Mouse (Mus musculus): ENCODE results near the gene Hoxb7. TPM values are rescaled to one million over a fixed set of nuclear protein-coding genes. Genes with fewer than 3 reads are reported as not detected.
A peak's percentile ranks its signal among the peaks of the same experiment; 100 is the strongest.

The Hoxb7 gene
- polyA plus RNA-seq, 1 experiment from 2014 or later: 3.3 TPM

- peaks cover 97% of the 10 kb centered on the region for H3K27me3 ChIP-seq
- H3K4me1 ChIP-seq: peaks cover 3% of the 10 kb centered on the region; the same call in 1 of the 2 replicates
- H3K9me3 ChIP-seq: no peaks in the 10 kb centered on the region
- H3K36me3 ChIP-seq: no peaks in the 10 kb centered on the region
- no peak for ATAC-seq (ENCODE audit: insufficient number of reproducible peaks, low FRiP score, low TSS enrichment, low read depth)
- no peak overlapping the region for H3K4me3 ChIP-seq
- 21% methylated on average over 12 of the region's 12 CpGs for WGBS
- no peak overlapping the region for H3K9ac ChIP-seq
- no peak overlapping the region for H3K4me2 ChIP-seq
- H3K27ac ChIP-seq: no peak overlapping the region
These were observed 40.3 kb downstream of the Hoxb7 start for GRCm38 (mm10) chr11:96326705-96327104.

GRCm38 (mm10) chr11:96327122-96327521 is 40.7 kb downstream of the Hoxb7 start:
- no peaks in the 10 kb centered on the region for H3K36me3 ChIP-seq
- no peak overlapping the region for H3K4me3 ChIP-seq
- ATAC-seq (ENCODE audit: insufficient number of reproducible peaks, low FRiP score, low TSS enrichment, low read depth): no peak
- H3K27me3 ChIP-seq: peaks cover 97% of the 10 kb centered on the region
- H3K9me3 ChIP-seq: no peaks in the 10 kb centered on the region
- 25% methylated on average over 7 of the region's 7 CpGs for WGBS
- H3K9ac ChIP-seq: no peak overlapping the region
- peaks cover 3% of the 10 kb centered on the region; the same call in 1 of the 2 replicates for H3K4me1 ChIP-seq
- H3K4me2 ChIP-seq: no peak overlapping the region
- no peak overlapping the region for H3K27ac ChIP-seq

- WGBS: 29% methylated on average over 5 of the region's 5 CpGs
- no peak overlapping the region for H3K4me3 ChIP-seq
These were observed 41.3 kb downstream of the Hoxb7 start for GRCm38 (mm10) chr11:96327750-96328149.

GRCm38 (mm10) chr11:96328605-96329004 is 42.2 kb downstream of the Hoxb7 start:
- Histone ChIP-seq H3K27me3 (peaks cover 97% of the 10 kb centered on the region), H3K27ac (no peak overlapping the region), H3K9ac (no peak overlapping the region), H3K36me3 (no peaks in the 10 kb centered on the region), H3K4me2 (no peak overlapping the region), H3K9me3 (no peaks in the 10 kb centered on the region), H3K4me1 (peaks cover 11% of the 10 kb centered on the region), H3K4me3 (no peak overlapping the region)
- 16% methylated on average over 8 of the region's 8 CpGs for WGBS
- ATAC-seq (ENCODE audit: insufficient number of reproducible peaks, low FRiP score, low TSS enrichment, low read depth): no peak

More at GRCm38 (mm10) chr11:96327750-96328149, 41.3 kb downstream of the Hoxb7 start:
- peaks cover 8% of the 10 kb centered on the region for H3K4me1 ChIP-seq
- H3K9me3 ChIP-seq: no peaks in the 10 kb centered on the region
- H3K27me3 ChIP-seq: peaks cover 97% of the 10 kb centered on the region
- H3K4me2 ChIP-seq: no peak overlapping the region
- H3K9ac ChIP-seq: no peak overlapping the region
- ATAC-seq (ENCODE audit: insufficient number of reproducible peaks, low FRiP score, low TSS enrichment, low read depth): no peak
- no peak overlapping the region for H3K27ac ChIP-seq
- no peaks in the 10 kb centered on the region for H3K36me3 ChIP-seq

- Histone ChIP-seq H3K9ac (no peak overlapping the region), H3K4me1 (peaks cover 7% of the 10 kb centered on the region), H3K9me3 (no peaks in the 10 kb centered on the region), H3K27ac (no peak overlapping the region), H3K4me2 (no peak overlapping the region), H3K36me3 (no peaks in the 10 kb centered on the region), H3K4me3 (0 out of 2 replicates have a peak overlapping the region, but pooled peaks have one; percentile 29), H3K27me3 (peaks cover 99% of the 10 kb centered on the region)
- WGBS: 6% methylated on average over 8 of the region's 8 CpGs
- ATAC-seq (ENCODE audit: insufficient number of reproducible peaks, low FRiP score, low TSS enrichment, low read depth): no peak
These were observed 45.7 kb downstream of the Hoxb7 start for GRCm38 (mm10) chr11:96332105-96332504.

GRCm38 (mm10) chr11:96332618-96333032 is 46.2 kb downstream of the Hoxb7 start:
- Histone ChIP-seq H3K4me3 (peak overlapping the region; percentile 29), H3K4me2 (peak overlapping the region; percentile 35), H3K27me3 (peaks cover 99% of the 10 kb centered on the region), H3K9ac (no peak overlapping the region), H3K27ac (no peak overlapping the region), H3K36me3 (no peaks in the 10 kb centered on the region), H3K4me1 (peaks cover 7% of the 10 kb centered on the region), H3K9me3 (no peaks in the 10 kb centered on the region)
- ATAC-seq (ENCODE audit: insufficient number of reproducible peaks, low FRiP score, low TSS enrichment, low read depth): no peak
- 9% methylated on average over 31 of the region's 35 CpGs for WGBS

GRCm38 (mm10) chr11:96333241-96334001 is 47.0 kb downstream of the Hoxb7 start:
- peak overlapping the region; percentile 29; the same call in 1 of the 2 replicates for H3K4me3 ChIP-seq
- H3K4me1 ChIP-seq: peaks cover 7% of the 10 kb centered on the region
- peaks cover 99% of the 10 kb centered on the region for H3K27me3 ChIP-seq
- peak overlapping the region; percentile 35; the same call in 1 of the 2 replicates for H3K4me2 ChIP-seq
- H3K9me3 ChIP-seq: no peaks in the 10 kb centered on the region
- H3K27ac ChIP-seq: no peak overlapping the region
- no peak overlapping the region for H3K9ac ChIP-seq
- no peak for ATAC-seq (ENCODE audit: insufficient number of reproducible peaks, low FRiP score, low TSS enrichment, low read depth)
- no peaks in the 10 kb centered on the region for H3K36me3 ChIP-seq
- 10% methylated on average over 17 of the region's 17 CpGs for WGBS

- Histone ChIP-seq H3K9ac (no peak overlapping the region), H3K4me1 (peaks cover 7% of the 10 kb centered on the region), H3K27me3 (peaks cover 99% of the 10 kb centered on the region), H3K4me2 (no peak overlapping the region), H3K36me3 (no peaks in the 10 kb centered on the region), H3K9me3 (no peaks in the 10 kb centered on the region), H3K4me3 (no peak overlapping the region), H3K27ac (no peak overlapping the region)
- ATAC-seq (ENCODE audit: insufficient number of reproducible peaks, low FRiP score, low TSS enrichment, low read depth): no peak
- 24% methylated on average over 2 of the region's 2 CpGs for WGBS
These were observed 47.6 kb downstream of the Hoxb7 start for GRCm38 (mm10) chr11:96334002-96334364.

- peaks cover 7% of the 10 kb centered on the region for H3K4me1 ChIP-seq
- no peak overlapping the region for H3K9ac ChIP-seq
- no peak for ATAC-seq (ENCODE audit: insufficient number of reproducible peaks, low FRiP score, low TSS enrichment, low read depth)
- no peaks in the 10 kb centered on the region for H3K36me3 ChIP-seq
- no peak overlapping the region for H3K4me3 ChIP-seq
- H3K27me3 ChIP-seq: peaks cover 99% of the 10 kb centered on the region
- no peak overlapping the region for H3K4me2 ChIP-seq
- 65% methylated on average over 3 of the region's 3 CpGs for WGBS
- H3K9me3 ChIP-seq: no peaks in the 10 kb centered on the region
- no peak overlapping the region for H3K27ac ChIP-seq
These were observed 48.6 kb downstream of the Hoxb7 start for GRCm38 (mm10) chr11:96334998-96335397.

- Histone ChIP-seq H3K27ac (no peak overlapping the region), H3K4me3 (no peak overlapping the region), H3K4me2 (no peak overlapping the region), H3K4me1 (peaks cover 15% of the 10 kb centered on the region), H3K36me3 (no peaks in the 10 kb centered on the region), H3K9me3 (no peaks in the 10 kb centered on the region), H3K9ac (no peak overlapping the region), H3K27me3 (peaks cover 98% of the 10 kb centered on the region)
- WGBS: 25% methylated on average over 2 of the region's 2 CpGs
- no peak for ATAC-seq (ENCODE audit: insufficient number of reproducible peaks, low FRiP score, low TSS enrichment, low read depth)
These were observed 50.2 kb downstream of the Hoxb7 start for GRCm38 (mm10) chr11:96336597-96336996.

GRCm38 (mm10) chr11:96337026-96337425 is 50.6 kb downstream of the Hoxb7 start:
- no peak overlapping the region for H3K27ac ChIP-seq
- ATAC-seq (ENCODE audit: insufficient number of reproducible peaks, low FRiP score, low TSS enrichment, low read depth): no peak
- 29% methylated on average over 6 of the region's 6 CpGs for WGBS
- H3K9ac ChIP-seq: no peak overlapping the region
- H3K36me3 ChIP-seq: no peaks in the 10 kb centered on the region
- no peaks in the 10 kb centered on the region for H3K9me3 ChIP-seq
- H3K27me3 ChIP-seq: peaks cover 98% of the 10 kb centered on the region
- H3K4me2 ChIP-seq: no peak overlapping the region
- H3K4me1 ChIP-seq: peaks cover 19% of the 10 kb centered on the region
- H3K4me3 ChIP-seq: no peak overlapping the region

- H3K4me1 ChIP-seq: peaks cover 16% of the 10 kb centered on the region
- H3K36me3 ChIP-seq: no peaks in the 10 kb centered on the region
- no peaks in the 10 kb centered on the region for H3K9me3 ChIP-seq
- H3K27me3 ChIP-seq: peaks cover 97% of the 10 kb centered on the region
- H3K9ac ChIP-seq: no peak overlapping the region
- ATAC-seq (ENCODE audit: insufficient number of reproducible peaks, low FRiP score, low TSS enrichment, low read depth): no peak
- H3K27ac ChIP-seq: no peak overlapping the region
- H3K4me3 ChIP-seq: no peak overlapping the region
- 22% methylated on average over 7 of the region's 7 CpGs for WGBS
- H3K4me2 ChIP-seq: no peak overlapping the region
These were observed 52.8 kb downstream of the Hoxb7 start for GRCm38 (mm10) chr11:96338957-96339855.

Measured in limb, embryonic 15.5 days (tissue).